Mouse (Mus musculus) ES-E14 (cell line): Measurements from ENCODE around the gene Ap3b1. TPM values are rescaled to one million over a fixed set of nuclear protein-coding genes. Genes with fewer than 3 reads are reported as not detected.

ENCODE experiments used
- DNase-seq: peaks from one replicate; pipeline ENCODE4 v3.0.0-alpha.2; 2013; ENCODE audit warnings: low read depth, low spot score
- H3K27ac ChIP-seq: 2 replicates; pipeline ENCODE4 v1.5.1; 2012; ENCODE audit warnings: low read depth, mild to moderate bottlenecking, low read length, moderate library complexity, mixed read lengths; ENCODE audit not compliant: poor library complexity, insufficient read depth, severe bottlenecking
- H3K36me3 ChIP-seq: 2 replicates; pipeline ENCODE4 v1.6.1; 2012; ENCODE audit warnings: mild to moderate bottlenecking, low read length, moderate library complexity, mixed read lengths; ENCODE audit not compliant: control insufficient read depth, poor library complexity, insufficient read depth, severe bottlenecking
- H3K4me1 ChIP-seq, 2 experiments: fragments of 150-350 bp in 1 of 2; sonication (generic) in 1 of 2; 2 replicates each; pipeline ENCODE4 v1.6.1; 2012; ENCODE audit warnings: low read length in 2 of 2, mild to moderate bottlenecking in 1 of 2, mixed read lengths in 1 of 2; ENCODE audit not compliant: control insufficient read depth in 2 of 2, insufficient read depth in 2 of 2, poor library complexity in 1 of 2
- H3K4me3 ChIP-seq, 2 experiments: fragments of 150-350 bp in 1 of 2; sonication (generic) in 1 of 2; 2 replicates each; pipeline ENCODE4 v1.5.1; 2012; ENCODE audit warnings: low read length in 2 of 2, low read depth in 1 of 2, mild to moderate bottlenecking in 1 of 2, mixed read lengths in 1 of 2; ENCODE audit not compliant: insufficient read depth in 1 of 2, poor library complexity in 1 of 2, severe bottlenecking in 1 of 2
- H3K9ac ChIP-seq: 2 replicates; pipeline ENCODE4 v1.6.1; 2012; ENCODE audit warnings: low read depth, mild to moderate bottlenecking, low read length, mixed read lengths; ENCODE audit not compliant: poor library complexity, insufficient read depth, severe bottlenecking
- H3K9me3 ChIP-seq: fragments of 150-350 bp; sonication (generic); 2 replicates; pipeline ENCODE4 v1.6.1; 2012; ENCODE audit warnings: low read depth, mild to moderate bottlenecking, low read length; ENCODE audit not compliant: control insufficient read depth, insufficient read depth
- CHD2 ChIP-seq: IDR thresholded peaks from 2 replicates; pipeline ENCODE4 v1.6.1; 2014; ENCODE audit warnings: mild to moderate bottlenecking, low read depth, low read length, inconsistent platforms
- HCFC1 ChIP-seq: IDR thresholded peaks from 2 replicates; pipeline ENCODE4 v1.6.1; 2012; ENCODE audit warnings: low read length, inconsistent platforms, borderline replicate concordance; ENCODE audit not compliant: insufficient read depth
- MAFK ChIP-seq: IDR thresholded peaks from 2 replicates; pipeline ENCODE4 v1.6.1; 2014; ENCODE audit warnings: mild to moderate bottlenecking, low read depth, low read length, inconsistent platforms; ENCODE audit not compliant: insufficient read depth
- ZC3H11A ChIP-seq: IDR thresholded peaks from 2 replicates; pipeline ENCODE4 v1.6.1; 2012; ENCODE audit warnings: low read depth, mild to moderate bottlenecking, inconsistent platforms, low read length, borderline replicate concordance
- ZNF384 ChIP-seq: IDR thresholded peaks from 2 replicates; pipeline ENCODE4 v1.6.1; 2012; ENCODE audit warnings: low read depth, low read length, inconsistent platforms
- in situ Hi-C, 2 experiments: fragments of 600-800 bp; cut with MboI; formaldehyde crosslinking; loops; one replicate each; pipeline ENCODE4 v1.15.1; 2025; ENCODE audit warnings: low sequenced_read_pairs in 2 of 2, inconsistent platforms in 1 of 2; ENCODE audit not compliant: unreplicated experiment in 2 of 2
- total RNA-seq: library from RNA; depleted of rRNA; stranded (reverse); fragments of 300-350 nt; gene quantifications from 2 replicates; pipeline ENCODE4 v1.2.3, GENCODE M21; 2012

Ap3b1 gene
- total RNA-seq, 1 experiment: 33.2 TPM

DNA sequence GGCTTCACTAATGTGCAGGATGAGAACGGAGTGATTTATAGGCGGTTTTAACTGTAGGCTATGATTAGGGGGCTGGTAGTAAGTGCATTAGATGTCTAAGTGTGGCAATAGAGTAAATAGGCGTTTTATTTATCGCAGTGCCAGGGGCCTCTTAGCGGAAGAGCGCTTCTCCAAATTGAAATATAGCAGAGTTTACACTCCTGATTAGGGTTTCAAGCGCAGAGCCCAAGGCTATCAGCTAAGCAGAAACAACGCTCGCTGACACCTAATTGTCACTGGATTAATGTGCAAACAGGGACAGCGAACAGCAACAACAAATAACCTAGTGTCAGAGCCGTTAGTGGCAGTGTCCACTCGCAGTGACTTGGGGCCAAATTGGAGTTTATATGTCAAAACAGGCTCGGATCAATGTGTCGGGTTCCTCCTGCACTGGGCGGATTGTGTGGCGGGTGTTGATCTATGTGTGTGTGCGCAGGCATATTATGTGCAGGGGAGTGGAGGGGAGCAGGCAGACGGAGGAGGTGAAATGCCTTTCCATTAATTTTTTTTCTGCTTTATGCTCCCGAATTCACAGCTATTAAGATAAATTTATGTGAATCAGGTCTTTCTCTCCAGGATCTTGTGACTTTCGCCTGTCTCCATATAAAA lies 237.8 kb downstream of the Ap3b1 start:
- in situ Hi-C loops: no loop called here
- TF ChIP-seq MAFK: no peak
- no peak for TF ChIP-seq ZC3H11A
- no peak for TF ChIP-seq ZNF384
- no peak for TF ChIP-seq CHD2
- no peak for TF ChIP-seq HCFC1
- H3K4me3 ChIP-seq: peak overlapping the region; percentile 37 to 65
- H3K4me1 ChIP-seq: peaks cover 0 to 6% of the 10 kb centered on the region in 2 experiments; a peak in 2 of 4 replicates
- no peaks in the 10 kb centered on the region for H3K36me3 ChIP-seq
- no peaks in the 10 kb centered on the region for H3K9me3 ChIP-seq
- no peak overlapping the region for H3K9ac ChIP-seq
- H3K27ac ChIP-seq: no peak overlapping the region
- DNase-seq: peak; percentile 17

DNA sequence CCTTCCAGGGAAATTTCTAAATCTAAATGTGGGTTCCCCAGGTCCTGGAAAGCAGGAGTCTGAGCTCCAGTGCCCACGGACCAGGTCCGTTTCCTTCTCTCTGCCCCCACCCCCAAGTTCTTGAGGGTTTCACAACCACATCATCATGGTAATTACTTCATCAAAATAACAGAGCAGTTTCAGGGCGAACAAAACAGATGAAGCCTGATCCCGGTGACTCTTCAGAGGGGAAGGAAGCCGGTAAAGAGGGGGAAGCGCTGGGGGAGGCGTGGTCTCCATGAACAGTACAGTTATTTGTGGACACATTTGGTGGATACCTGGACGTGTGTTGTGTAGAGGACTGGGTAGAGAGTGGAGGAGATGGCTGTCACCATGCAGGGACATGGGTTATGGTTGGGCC lies 241.0 kb downstream of the Ap3b1 start:
- Histone ChIP-seq H3K36me3 (no peaks in the 10 kb centered on the region), H3K27ac (no peak overlapping the region), H3K9ac (no peak overlapping the region), H3K4me1 (peaks cover 0 to 6% of the 10 kb centered on the region in 2 experiments; a peak in 2 of 4 replicates), H3K4me3 (peak overlapping the region in 1 of 2 experiments; percentile 8; a peak in 1 of 4 replicates), H3K9me3 (no peaks in the 10 kb centered on the region)
- TF ChIP-seq ZC3H11A (no peak), HCFC1 (no peak), MAFK (no peak), ZNF384 (no peak), CHD2 (no peak)
- in situ Hi-C loops: no loop called here
- peak; percentile 42 for DNase-seq

DNA sequence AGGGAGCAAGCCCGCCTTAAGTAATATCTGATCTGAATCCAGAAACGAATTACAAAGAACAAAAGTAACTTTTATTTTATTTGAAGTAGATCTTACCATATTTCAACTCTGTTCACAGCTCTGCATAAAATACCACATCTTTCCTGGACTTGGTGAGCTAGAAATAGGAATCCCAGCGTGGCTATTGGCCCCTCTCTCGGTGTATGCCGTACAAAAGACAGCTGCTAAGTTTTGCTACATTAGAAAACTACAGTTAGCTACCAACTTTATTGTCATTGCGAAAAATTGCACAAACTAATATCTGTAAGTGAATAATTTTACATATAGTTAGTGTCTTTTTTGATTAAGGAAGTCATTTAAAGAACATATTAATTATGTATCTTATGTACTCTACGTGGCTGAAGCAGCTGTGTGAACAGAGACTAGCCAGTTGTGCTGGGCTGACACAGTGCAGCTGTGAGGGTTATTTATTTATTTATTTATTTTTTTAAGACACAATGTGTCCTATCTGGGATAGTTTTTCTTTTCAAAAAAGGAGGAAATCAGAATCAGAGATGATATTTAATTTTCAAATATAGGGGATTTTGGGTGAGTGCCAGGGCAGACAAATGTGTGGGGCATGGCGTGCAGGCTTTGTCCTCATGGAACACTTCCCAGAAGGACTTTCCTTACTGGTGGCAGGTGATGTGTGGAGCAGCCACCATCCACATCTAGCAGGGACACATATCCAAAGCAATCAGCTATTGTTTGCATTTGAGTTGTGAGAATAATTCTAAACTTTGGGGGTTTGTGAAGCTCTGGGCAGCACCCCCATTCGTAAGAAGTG lies 248.5 kb downstream of the Ap3b1 start:
- H3K9ac ChIP-seq: no peak overlapping the region
- no peaks in the 10 kb centered on the region; a peak in 1 of 4 replicates for H3K4me1 ChIP-seq
- H3K36me3 ChIP-seq: no peaks in the 10 kb centered on the region
- TF ChIP-seq HCFC1 (no peak), CHD2 (no peak), MAFK (no peak), ZNF384 (no peak), ZC3H11A (no peak)
- in situ Hi-C loops: no loop called here
- no peak overlapping the region for H3K4me3 ChIP-seq
- no peak overlapping the region for H3K27ac ChIP-seq
- H3K9me3 ChIP-seq: no peaks in the 10 kb centered on the region
- DNase-seq: no peak

DNA sequence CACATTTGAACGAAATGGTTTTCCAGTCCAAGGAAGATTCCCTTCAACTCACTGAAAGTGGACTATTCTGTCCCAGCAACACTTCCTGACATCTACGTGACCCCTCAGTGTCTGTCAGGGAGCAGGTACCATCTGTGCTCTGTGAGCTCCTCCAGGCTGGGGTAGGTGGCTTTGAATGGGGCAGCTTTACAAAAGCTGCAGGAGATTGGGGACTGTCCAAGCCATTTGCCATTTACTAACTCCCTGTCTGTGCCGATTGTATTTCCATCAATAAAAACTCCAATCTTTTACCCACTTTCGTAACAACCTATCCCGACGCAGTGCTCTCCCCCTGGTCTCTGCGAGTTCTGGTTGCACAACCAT lies 249.1 kb downstream of the Ap3b1 start:
- no peaks in the 10 kb centered on the region for H3K9me3 ChIP-seq
- H3K4me3 ChIP-seq: no peak overlapping the region
- in situ Hi-C loops: no loop called here
- no peak for DNase-seq
- no peak overlapping the region for H3K27ac ChIP-seq
- no peaks in the 10 kb centered on the region; a peak in 1 of 4 replicates for H3K4me1 ChIP-seq
- H3K36me3 ChIP-seq: no peaks in the 10 kb centered on the region
- no peak overlapping the region for H3K9ac ChIP-seq
- TF ChIP-seq MAFK (no peak), ZNF384 (no peak), HCFC1 (no peak), ZC3H11A (no peak), CHD2 (no peak)
